Mouse (Mus musculus) heart, adult 11 months (tissue): ENCODE measurements around the gene Olfr32.
A peak's percentile ranks its signal among the peaks of the same experiment; 100 is the strongest.
"Not testable (repeated sequence)": the region's sequence is repeated elsewhere in the genome, so short reads cannot be mapped to it uniquely, and the experiment has no call there.

Source experiments
- DNase-seq: peaks from one replicate; pipeline ENCODE4 v3.0.0; 2022

Olfr32 gene

DNA sequence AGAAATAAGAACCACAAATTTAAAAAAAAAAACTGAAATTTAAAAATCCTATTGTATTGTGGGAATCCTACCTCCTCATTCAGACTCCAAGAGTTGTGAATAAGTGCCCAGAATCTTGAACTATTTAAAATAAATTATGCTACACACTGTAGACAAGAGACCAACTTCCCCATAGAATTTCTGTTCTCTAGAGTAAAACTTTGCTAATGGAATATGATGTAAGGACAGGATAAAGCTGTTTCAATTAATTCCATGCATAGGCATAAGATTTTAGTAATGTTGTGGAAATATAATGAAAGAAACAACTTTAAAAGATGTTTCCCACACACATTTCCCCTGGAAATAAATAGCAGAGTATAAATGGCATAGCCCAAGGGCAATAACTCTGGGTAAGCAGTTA lies at the start of gene Olfr32:
Gene Olfr32 (minus strand): TSS at position 101 of the 400 bp plus-strand sequence.
- no peak for DNase-seq

DNA sequence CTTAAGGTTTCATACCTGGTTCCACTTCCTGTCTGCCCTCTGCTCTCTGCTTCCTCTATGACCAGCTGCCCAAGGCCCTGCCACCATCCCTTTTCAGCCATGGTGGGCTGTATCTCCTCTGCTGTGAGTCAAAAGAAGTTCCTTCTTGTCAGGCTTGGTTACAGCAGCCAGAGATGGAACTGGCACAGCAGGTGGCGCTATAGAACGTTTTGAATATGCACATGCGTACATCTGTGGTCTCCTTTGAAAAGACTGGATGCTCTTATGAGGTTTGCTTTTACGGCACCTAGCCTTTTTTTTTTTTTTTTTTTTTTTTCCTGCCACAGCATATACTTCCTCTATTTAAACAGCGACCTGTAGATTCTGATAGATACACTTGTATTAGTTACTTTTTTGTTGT lies 45.0 kb upstream of the Olfr32 start:
- not testable (repeated sequence) for DNase-seq

DNA sequence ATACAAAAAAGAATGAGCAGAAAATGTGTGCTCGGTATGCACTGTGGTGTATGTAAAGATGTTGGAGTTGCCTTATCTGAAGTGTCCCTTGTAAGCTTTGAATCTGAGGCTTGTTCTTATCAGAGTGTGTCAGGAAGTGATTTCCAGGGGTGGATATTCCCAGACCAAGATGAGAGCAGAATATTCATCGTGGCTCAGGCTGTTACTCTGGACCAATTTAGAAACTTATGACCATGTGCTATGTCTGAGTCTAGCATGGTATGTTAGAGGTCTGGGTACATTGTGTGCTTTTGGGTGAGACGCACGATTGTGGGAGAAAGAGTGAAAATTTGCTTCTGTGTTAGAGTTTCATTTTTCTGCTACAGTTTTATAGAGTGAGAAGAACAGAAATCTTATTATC lies 44.0 kb upstream of the Olfr32 start:
- DNase-seq = not testable (repeated sequence)

DNA sequence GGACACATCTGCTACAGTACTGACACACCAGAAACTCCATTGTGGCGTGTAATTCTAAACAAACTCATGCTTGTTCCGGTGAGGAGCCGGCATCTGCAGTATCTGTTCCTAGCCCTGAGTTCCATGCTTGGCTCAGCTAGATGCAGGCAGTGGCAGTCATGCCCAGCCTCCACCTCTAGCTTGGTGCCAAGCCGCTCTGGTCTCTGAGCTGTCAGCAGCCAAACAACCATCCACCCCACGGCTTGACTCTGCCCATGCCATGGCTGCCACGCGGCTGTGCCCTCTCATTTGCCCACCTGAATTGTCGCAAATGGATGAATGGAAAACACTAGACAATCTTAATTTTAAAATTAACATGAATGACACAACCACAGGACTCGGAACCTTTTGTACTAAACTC lies 11.8 kb upstream of the Olfr32 start:
- DNase-seq = peak; percentile 66

DNA sequence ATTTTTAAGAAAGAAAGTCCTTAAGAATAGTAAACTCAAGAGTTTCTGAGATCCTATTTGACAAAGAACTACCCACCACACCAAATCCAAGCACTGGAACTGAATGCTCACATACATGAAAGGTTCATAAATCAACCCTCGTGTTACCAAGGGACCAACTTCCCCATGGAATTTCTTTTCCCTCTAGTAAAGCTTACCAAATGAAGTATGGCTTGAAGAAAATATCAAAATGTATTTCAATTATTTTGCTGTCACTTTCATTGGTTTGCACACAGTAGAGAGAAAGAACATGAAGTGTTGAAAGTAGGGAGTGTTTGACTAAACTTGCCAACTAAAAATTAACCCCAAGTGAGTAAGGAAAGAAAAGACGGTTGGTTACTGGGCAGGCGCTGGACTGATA lies 10.9 kb upstream of the Olfr32 start, which contains the start of gene Olfr1270:
Gene Olfr1270 (minus strand): TSS at position 101 of the 400 bp plus-strand sequence.
- no peak for DNase-seq

DNA sequence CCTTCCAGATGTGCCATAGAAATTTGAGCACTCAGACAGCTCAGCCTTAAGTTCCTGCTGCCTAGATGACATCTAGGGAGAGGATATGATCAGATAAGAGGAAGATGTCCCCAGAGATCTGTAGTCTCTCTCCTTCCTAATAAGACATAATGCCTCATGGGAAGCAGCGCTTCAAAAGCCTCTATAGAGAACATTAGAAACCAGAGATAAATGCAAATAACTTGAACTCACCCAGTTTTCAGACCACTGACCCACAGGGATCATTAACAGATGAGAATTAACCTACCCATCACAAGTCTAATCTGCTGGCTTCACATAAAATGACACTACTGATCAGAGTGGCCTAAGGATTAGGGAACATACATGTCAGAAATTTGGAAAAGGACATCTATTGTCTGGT lies 20.8 kb downstream of the Olfr32 start, which contains the start of gene Olfr1269:
Gene Olfr1269 (minus strand): TSS at position 101 of the 400 bp plus-strand sequence.
- no peak for DNase-seq
